Mouse (Mus musculus): ENCODE data around the gene Fam13c. TPM values are rescaled to one million over a fixed set of nuclear protein-coding genes. Genes with fewer than 3 reads are reported as not detected.

Gene Fam13c
- polyA plus RNA-seq, 1 experiment from 2014 or later, result 5.5 TPM

DNA sequence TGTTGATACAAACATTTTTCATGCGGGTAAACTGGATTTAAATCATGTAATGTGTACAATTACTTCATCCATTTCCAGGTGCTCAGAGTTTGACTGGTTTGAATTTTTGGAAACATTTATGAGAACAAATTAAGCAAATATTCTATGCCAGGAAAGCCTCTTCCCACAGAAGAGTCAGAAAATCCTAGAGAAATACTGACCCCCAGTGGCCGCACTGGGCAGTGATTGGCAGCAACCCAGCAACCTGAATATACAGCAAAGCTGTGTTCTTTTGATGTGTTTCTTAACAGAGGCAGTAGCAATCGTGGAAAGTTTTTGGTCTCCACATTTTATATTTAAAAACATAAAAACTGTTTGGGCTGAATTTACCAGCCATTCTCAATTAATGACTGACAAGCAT, 123.4 kb downstream of the Fam13c start:
- Histone ChIP-seq H3K27me3 (ENCODE audit: insufficient read depth, low read length) (no peaks in the 10 kb centered on the region), H3K4me1 (replicated peaks; ENCODE audit: insufficient read depth, low read length) (no peaks in the 10 kb centered on the region), H3K27ac (no peak overlapping the region), H3K4me2 (ENCODE audit: low read length) (no peak overlapping the region), H3K4me3 (replicated peaks; ENCODE audit: low read depth, low read length) (no peak overlapping the region), H3K9ac (ENCODE audit: low read depth, low read length) (no peak overlapping the region), H3K9me3 (replicated peaks; ENCODE audit: low read length) (no peaks in the 10 kb centered on the region), H3K36me3 (ENCODE audit: insufficient read depth, low read length) (peaks cover 3% of the 10 kb centered on the region; the same call in 1 of the 2 replicates)
- DNase-seq (ENCODE audit: low spot score) (peak; percentile 86), ATAC-seq (replicated peaks; ENCODE audit: low FRiP score, low read depth) (no peak)
- WGBS, result 30% methylated on average over 3 of the region's 3 CpGs
- peak; percentile 89 for TF ChIP-seq CTCF (IDR thresholded peaks at IDR 0.05; ENCODE audit: low read depth)

DNA sequence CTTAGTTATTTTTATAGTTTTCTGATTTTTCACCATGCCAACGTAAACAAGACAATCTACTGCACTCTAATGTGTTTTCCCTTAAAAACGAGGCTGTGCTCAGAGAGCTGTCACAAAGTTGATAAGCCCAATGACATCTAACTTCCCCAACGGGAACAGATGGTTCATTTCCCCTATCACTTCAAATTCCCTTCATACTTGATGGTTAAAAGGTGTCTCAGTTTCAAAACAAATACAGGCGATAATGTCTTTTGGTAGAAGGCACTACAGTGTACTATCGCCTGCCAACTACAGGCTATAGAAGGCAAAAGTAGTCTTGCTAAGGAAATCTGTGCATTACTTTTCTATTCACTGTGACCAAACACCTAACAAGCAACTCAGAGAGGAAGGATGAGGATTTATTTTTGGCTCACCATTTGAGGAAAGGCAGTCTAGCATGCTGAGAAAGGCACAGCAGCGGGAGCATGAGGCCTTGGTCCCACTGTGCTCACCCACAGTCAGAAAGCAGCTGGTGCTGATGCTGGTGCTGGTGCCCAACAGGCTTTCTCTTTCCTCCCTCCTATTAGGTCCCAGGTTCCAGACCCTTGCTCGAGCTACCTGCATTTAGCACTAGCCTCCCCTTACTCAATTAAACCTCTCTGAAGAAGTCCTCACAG, 141.4 kb downstream of the Fam13c start:
- no peaks in the 10 kb centered on the region for H3K4me1 ChIP-seq (replicated peaks; ENCODE audit: insufficient read depth, low read length)
- no peak for TF ChIP-seq CTCF (IDR thresholded peaks at IDR 0.05; ENCODE audit: low read depth)
- H3K36me3 ChIP-seq (ENCODE audit: insufficient read depth, low read length), result no peaks in the 10 kb centered on the region
- no peaks in the 10 kb centered on the region for H3K9me3 ChIP-seq (replicated peaks; ENCODE audit: low read length)
- DNase-seq (ENCODE audit: low spot score), result no peak
- no peaks in the 10 kb centered on the region for H3K27me3 ChIP-seq (ENCODE audit: insufficient read depth, low read length)
- WGBS, result 46% methylated on average over 7 of the region's 7 CpGs
- no peak overlapping the region for H3K4me3 ChIP-seq (replicated peaks; ENCODE audit: low read depth, low read length)
- H3K4me2 ChIP-seq (ENCODE audit: low read length), result no peak overlapping the region
- no peak overlapping the region for H3K9ac ChIP-seq (ENCODE audit: low read depth, low read length)
- no peak overlapping the region for H3K27ac ChIP-seq
- ATAC-seq (replicated peaks; ENCODE audit: low FRiP score, low read depth), result no peak

DNA sequence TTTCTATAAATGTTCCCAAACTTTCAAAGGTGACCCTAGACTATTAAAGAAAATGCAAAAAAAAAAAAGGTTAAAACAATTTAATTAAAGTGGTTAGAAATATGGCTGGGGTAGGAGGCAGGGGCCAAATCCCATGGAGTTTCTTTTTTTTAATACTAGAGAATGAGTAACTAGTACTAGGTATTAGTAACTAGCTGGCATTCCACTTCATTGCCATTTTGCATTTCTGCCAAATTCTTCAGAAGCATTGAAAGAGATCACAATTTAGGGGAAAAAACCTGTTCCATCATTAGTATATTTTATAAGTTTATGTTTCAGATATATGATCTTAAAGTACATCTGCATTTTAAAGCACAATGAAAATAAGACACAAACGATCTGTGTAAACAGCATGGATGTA, 143.9 kb downstream of the Fam13c start:
- H3K4me2 ChIP-seq (ENCODE audit: low read length), result no peak overlapping the region
- no peak for DNase-seq (ENCODE audit: low spot score)
- no peak for TF ChIP-seq CTCF (IDR thresholded peaks at IDR 0.05; ENCODE audit: low read depth)
- no peak overlapping the region for H3K27ac ChIP-seq
- no peak overlapping the region for H3K9ac ChIP-seq (ENCODE audit: low read depth, low read length)
- whole genome bisulfite sequencing, result 80% methylated on average over 1 of the region's 1 CpGs
- H3K9me3 ChIP-seq (replicated peaks; ENCODE audit: low read length), result no peaks in the 10 kb centered on the region
- no peak for ATAC-seq (replicated peaks; ENCODE audit: low FRiP score, low read depth)
- no peaks in the 10 kb centered on the region for H3K27me3 ChIP-seq (ENCODE audit: insufficient read depth, low read length)
- no peaks in the 10 kb centered on the region for H3K4me1 ChIP-seq (replicated peaks; ENCODE audit: insufficient read depth, low read length)
- H3K4me3 ChIP-seq (replicated peaks; ENCODE audit: low read depth, low read length), result no peak overlapping the region
- H3K36me3 ChIP-seq (ENCODE audit: insufficient read depth, low read length), result no peaks in the 10 kb centered on the region

DNA sequence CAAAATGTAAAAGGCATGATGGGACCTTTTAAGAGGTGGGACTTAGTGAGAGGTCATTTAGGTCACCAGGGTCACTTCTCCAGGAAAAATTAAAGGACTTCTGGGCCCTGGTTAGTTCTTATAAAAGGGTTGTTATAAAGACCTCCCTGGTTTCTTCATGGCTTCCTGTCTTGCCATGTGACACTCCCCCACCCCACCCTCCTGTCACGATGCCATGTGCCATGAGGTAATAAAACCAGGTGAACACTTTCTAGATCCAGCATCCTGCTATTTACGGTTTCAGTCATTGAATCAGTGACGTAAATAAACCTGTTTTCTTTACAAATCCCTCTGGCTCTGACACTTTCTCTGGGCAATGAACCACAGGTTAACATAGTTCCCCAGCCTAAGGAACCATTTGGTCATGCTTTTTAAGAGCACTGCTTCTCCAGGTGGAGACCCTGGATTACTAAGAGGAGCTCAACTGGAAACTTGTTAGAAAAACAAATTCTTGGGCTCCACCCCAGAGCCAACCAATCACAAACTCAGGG, 146.7 kb downstream of the Fam13c start:
- ATAC-seq (replicated peaks; ENCODE audit: low FRiP score, low read depth) (no peak; the same call in 1 of the 2 replicates), DNase-seq (ENCODE audit: low spot score) (no peak)
- no peaks in the 10 kb centered on the region for H3K27me3 ChIP-seq (ENCODE audit: insufficient read depth, low read length)
- TF ChIP-seq CTCF (IDR thresholded peaks at IDR 0.05; ENCODE audit: low read depth), result no peak
- no peaks in the 10 kb centered on the region for H3K4me1 ChIP-seq (replicated peaks; ENCODE audit: insufficient read depth, low read length)
- no peak overlapping the region for H3K27ac ChIP-seq
- 40% methylated on average over 3 of the region's 3 CpGs for WGBS
- no peaks in the 10 kb centered on the region for H3K36me3 ChIP-seq (ENCODE audit: insufficient read depth, low read length)
- H3K9ac ChIP-seq (ENCODE audit: low read depth, low read length), result no peak overlapping the region
- H3K4me2 ChIP-seq (ENCODE audit: low read length), result no peak overlapping the region
- H3K9me3 ChIP-seq (replicated peaks; ENCODE audit: low read length), result no peaks in the 10 kb centered on the region
- no peak overlapping the region for H3K4me3 ChIP-seq (replicated peaks; ENCODE audit: low read depth, low read length)

DNA sequence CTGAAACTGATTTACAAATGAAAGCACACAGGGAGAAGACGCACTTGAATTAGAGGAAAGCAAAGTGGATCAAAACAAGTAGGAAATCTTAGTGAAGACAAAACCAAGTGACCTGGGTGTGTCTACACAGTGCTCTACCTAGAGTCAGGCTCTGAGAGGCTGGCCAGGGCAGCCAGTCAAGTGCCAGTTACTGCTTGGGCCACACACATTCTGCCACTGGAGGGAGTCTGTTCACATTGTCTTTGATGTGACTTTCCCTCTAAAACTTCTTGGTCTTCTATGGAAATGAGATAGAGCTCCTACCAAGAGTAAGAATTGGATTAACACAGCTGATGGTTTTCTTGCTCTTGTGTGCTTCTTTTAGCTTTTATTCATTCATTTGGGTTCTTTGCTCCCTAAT, 153.7 kb downstream of the Fam13c start:
- WGBS, result 53% methylated on average over 1 of the region's 1 CpGs
- no peak overlapping the region for H3K9ac ChIP-seq (ENCODE audit: low read depth, low read length)
- H3K27ac ChIP-seq, result no peak overlapping the region
- DNase-seq (ENCODE audit: low spot score), result peak; percentile 63
- H3K36me3 ChIP-seq (ENCODE audit: insufficient read depth, low read length), result no peaks in the 10 kb centered on the region
- ATAC-seq (replicated peaks; ENCODE audit: low FRiP score, low read depth), result no peak
- no peaks in the 10 kb centered on the region for H3K9me3 ChIP-seq (replicated peaks; ENCODE audit: low read length)
- 0 out of 2 replicates have a peak, but pooled peaks cover 4% of the 10 kb centered on the region for H3K27me3 ChIP-seq (ENCODE audit: insufficient read depth, low read length)
- peak; percentile 67 for TF ChIP-seq CTCF (IDR thresholded peaks at IDR 0.05; ENCODE audit: low read depth)
- H3K4me1 ChIP-seq (replicated peaks; ENCODE audit: insufficient read depth, low read length), result no peaks in the 10 kb centered on the region
- H3K4me2 ChIP-seq (ENCODE audit: low read length), result no peak overlapping the region
- no peak overlapping the region for H3K4me3 ChIP-seq (replicated peaks; ENCODE audit: low read depth, low read length)

DNA sequence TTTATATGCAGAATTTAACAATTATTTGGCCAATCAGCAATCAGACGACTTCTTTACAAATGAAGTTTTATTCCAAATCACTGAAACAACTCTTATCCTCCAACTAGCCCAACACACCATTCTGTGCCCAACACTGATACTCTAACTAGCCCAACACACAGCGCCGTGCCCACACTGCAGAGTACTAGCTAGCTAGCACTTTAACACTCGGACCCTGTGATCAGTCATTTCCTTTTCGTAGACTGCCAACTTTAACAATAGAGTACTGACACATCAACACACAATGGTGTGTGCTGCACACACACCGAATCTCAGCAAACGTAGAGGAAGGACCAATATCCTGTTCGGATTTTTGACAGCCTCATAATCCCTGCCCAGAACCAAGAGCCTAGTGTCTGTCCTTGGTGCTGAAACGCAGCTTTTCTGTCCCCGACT, 157.8 kb downstream of the Fam13c start:
- DNase-seq (ENCODE audit: low spot score) (peak; percentile 76), ATAC-seq (replicated peaks; ENCODE audit: low FRiP score, low read depth) (no peak)
- no peak overlapping the region for H3K27ac ChIP-seq
- H3K9me3 ChIP-seq (replicated peaks; ENCODE audit: low read length), result no peaks in the 10 kb centered on the region
- H3K4me2 ChIP-seq (ENCODE audit: low read length), result peak overlapping the region; percentile 87
- 0 out of 2 replicates have a peak, but pooled peaks cover 12% of the 10 kb centered on the region for H3K27me3 ChIP-seq (ENCODE audit: insufficient read depth, low read length)
- no peak overlapping the region for H3K9ac ChIP-seq (ENCODE audit: low read depth, low read length)
- no peak for TF ChIP-seq CTCF (IDR thresholded peaks at IDR 0.05; ENCODE audit: low read depth)
- no peaks in the 10 kb centered on the region; the same call in 1 of the 2 replicates for H3K4me1 ChIP-seq (replicated peaks; ENCODE audit: insufficient read depth, low read length)
- H3K4me3 ChIP-seq (replicated peaks; ENCODE audit: low read depth, low read length), result peak overlapping the region; percentile 58
- H3K36me3 ChIP-seq (ENCODE audit: insufficient read depth, low read length), result no peaks in the 10 kb centered on the region
- 24% methylated on average over 10 of the region's 10 CpGs for WGBS

Data from kidney, postnatal 0 days (tissue).